Mouse (Mus musculus) midbrain, embryonic 11.5 days (tissue): ENCODE data around the gene Ttc23l. TPM values are rescaled to one million over a fixed set of nuclear protein-coding genes. Genes with fewer than 3 reads are reported as not detected.
A peak's percentile ranks its signal among the peaks of the same experiment; 100 is the strongest.

Experiments used
- ATAC-seq: fragments of 200-750 bp; cut with Nextera tagmentation; 2 replicates; pipeline ENCODE4 v1.8.0; 2017; ENCODE audit warnings: moderate TSS enrichment, moderate library complexity; ENCODE audit not compliant: low FRiP score
- DNase-seq: peaks from one replicate; pipeline ENCODE4 v3.0.0; 2015; ENCODE audit warnings: low spot score; ENCODE audit errors: missing footprints
- H3K27ac ChIP-seq: fragments of 300-500 bp; sonication (generic); 2 replicates; pipeline ENCODE4 v1.5.1; 2014; ENCODE audit warnings: low read depth, low read length
- H3K27me3 ChIP-seq: fragments of 300-500 bp; sonication (generic); 2 replicates; pipeline ENCODE4 v1.6.1; 2014; ENCODE audit warnings: mild to moderate bottlenecking, low read length, moderate library complexity, mixed read lengths; ENCODE audit not compliant: control insufficient read depth, insufficient read depth
- H3K36me3 ChIP-seq: fragments of 300-500 bp; sonication (generic); 2 replicates; pipeline ENCODE4 v1.6.1; 2014; ENCODE audit warnings: mild to moderate bottlenecking, low read length, moderate library complexity, mixed read lengths; ENCODE audit not compliant: control insufficient read depth, insufficient read depth
- H3K4me1 ChIP-seq: fragments of 300-500 bp; sonication (generic); 2 replicates; pipeline ENCODE4 v1.6.1; 2014; ENCODE audit warnings: low read length; ENCODE audit not compliant: control insufficient read depth, insufficient read depth
- H3K4me2 ChIP-seq: fragments of 300-500 bp; sonication (generic); 2 replicates; pipeline ENCODE4 v1.6.1; 2014; ENCODE audit warnings: mild to moderate bottlenecking, moderate library complexity
- H3K4me3 ChIP-seq: fragments of 300-500 bp; sonication (generic); 2 replicates; pipeline ENCODE4 v1.5.1; 2014; ENCODE audit warnings: low read depth, low read length
- H3K9ac ChIP-seq: fragments of 300-500 bp; sonication (generic); 2 replicates; pipeline ENCODE4 v1.6.1; 2014; ENCODE audit warnings: low read length
- H3K9me3 ChIP-seq: fragments of 300-500 bp; sonication (generic); 2 replicates; pipeline ENCODE4 v1.6.1; 2016; ENCODE audit warnings: low read length; ENCODE audit not compliant: control insufficient read depth
- WGBS: fragments of 180-500 bp; shearing (Covaris S2); extraction: QIAGEN DNeasy Blood & Tissue Kit; methylation state at CpG from one replicate; pipeline ENCODE4 v1.1.7; 2014; 5-methylcytosine and 5-hydroxymethylcytosine counted together
- polyA plus RNA-seq: library from polyadenylated mRNA; unstranded; fragments of >200 nt; fragmentation: Nextera tagmentation; extraction: Ambion mirVana; gene quantifications from 2 replicates; pipeline ENCODE4 v1.2.1, GENCODE M21; 2014

Gene Ttc23l
- not detected in 2 replicates for polyA plus RNA-seq

GRCm38 (mm10) chr15:10558465-10558864 is at the start of gene Ttc23l:
Gene Ttc23l (minus strand): TSS chr15:10558668.
- no peak within 1 kb of the TSS for H3K4me2 ChIP-seq
- H3K9ac ChIP-seq, result no peak within 1 kb of the TSS
- no peak for ATAC-seq
- no peaks in the 10 kb centered on the region for H3K36me3 ChIP-seq
- no peak for DNase-seq
- 80% methylated on average over 13 of the region's 13 CpGs for WGBS
- no peaks in the 10 kb centered on the region for H3K9me3 ChIP-seq
- H3K4me1 ChIP-seq, result no peaks in the 10 kb centered on the region
- H3K27ac ChIP-seq, result no peak within 1 kb of the TSS
- no peaks in the 10 kb centered on the region for H3K27me3 ChIP-seq
- no peak within 1 kb of the TSS for H3K4me3 ChIP-seq

DNA sequence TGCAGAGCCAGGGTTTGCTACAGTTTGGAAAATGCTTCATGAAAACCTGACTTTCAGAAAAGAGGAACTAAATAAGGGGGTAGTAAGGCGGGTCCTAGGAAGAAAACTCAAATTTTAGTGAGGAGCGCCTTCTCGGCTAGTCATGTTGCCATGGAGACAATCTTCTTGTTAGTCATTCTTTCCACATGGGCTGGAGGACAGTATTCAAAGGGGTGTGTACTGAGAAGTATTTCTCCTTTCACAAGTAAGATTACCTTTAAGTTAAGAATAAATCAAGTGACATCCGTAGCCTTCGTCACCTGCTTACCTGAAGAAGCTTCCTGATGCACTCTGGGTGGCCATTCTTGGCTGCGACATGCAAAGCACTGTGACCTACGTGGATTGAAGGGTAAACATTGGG is 40.9 kb upstream of the Ttc23l start:
- Histone ChIP-seq H3K27ac (no peak overlapping the region), H3K4me2 (no peak overlapping the region), H3K9ac (no peak overlapping the region), H3K9me3 (no peaks in the 10 kb centered on the region), H3K36me3 (peaks cover 6% of the 10 kb centered on the region), H3K4me1 (no peaks in the 10 kb centered on the region), H3K4me3 (no peak overlapping the region), H3K27me3 (no peaks in the 10 kb centered on the region)
- WGBS, result 75% methylated on average over 7 of the region's 7 CpGs
- ATAC-seq (no peak), DNase-seq (no peak)

- H3K4me1 ChIP-seq, result no peaks in the 10 kb centered on the region
- H3K4me3 ChIP-seq, result no peak overlapping the region
- no peak for ATAC-seq
- H3K27ac ChIP-seq, result no peak overlapping the region
- no peak overlapping the region for H3K9ac ChIP-seq
- H3K4me2 ChIP-seq, result no peak overlapping the region
- DNase-seq, result no peak
- WGBS, result 71% methylated on average over 16 of the region's 16 CpGs
- H3K9me3 ChIP-seq, result no peaks in the 10 kb centered on the region
- H3K36me3 ChIP-seq, result peaks cover under 1% of the 10 kb centered on the region
- H3K27me3 ChIP-seq, result no peaks in the 10 kb centered on the region
Observed at GRCm38 (mm10) chr15:10598259-10599225, 40.1 kb upstream of the Ttc23l start.

GRCm38 (mm10) chr15:10596871-10597270 is 38.4 kb upstream of the Ttc23l start:
- H3K27me3 ChIP-seq, result no peaks in the 10 kb centered on the region
- 92% methylated on average over 9 of the region's 9 CpGs for WGBS
- no peak for DNase-seq
- H3K4me2 ChIP-seq, result no peak overlapping the region
- H3K36me3 ChIP-seq, result no peaks in the 10 kb centered on the region
- no peak overlapping the region for H3K27ac ChIP-seq
- H3K4me3 ChIP-seq, result no peak overlapping the region
- H3K9me3 ChIP-seq, result no peaks in the 10 kb centered on the region
- no peak for ATAC-seq
- H3K9ac ChIP-seq, result no peak overlapping the region
- no peaks in the 10 kb centered on the region for H3K4me1 ChIP-seq

- Histone ChIP-seq H3K36me3 (no peaks in the 10 kb centered on the region), H3K9me3 (no peaks in the 10 kb centered on the region), H3K27me3 (no peaks in the 10 kb centered on the region), H3K9ac (no peak overlapping the region), H3K4me2 (no peak overlapping the region), H3K4me3 (no peak overlapping the region), H3K4me1 (no peaks in the 10 kb centered on the region), H3K27ac (no peak overlapping the region)
- ATAC-seq (no peak), DNase-seq (no peak)
- WGBS, result 88% methylated on average over 6 of the region's 6 CpGs
Observed at GRCm38 (mm10) chr15:10595408-10595807, 36.9 kb upstream of the Ttc23l start.

DNA sequence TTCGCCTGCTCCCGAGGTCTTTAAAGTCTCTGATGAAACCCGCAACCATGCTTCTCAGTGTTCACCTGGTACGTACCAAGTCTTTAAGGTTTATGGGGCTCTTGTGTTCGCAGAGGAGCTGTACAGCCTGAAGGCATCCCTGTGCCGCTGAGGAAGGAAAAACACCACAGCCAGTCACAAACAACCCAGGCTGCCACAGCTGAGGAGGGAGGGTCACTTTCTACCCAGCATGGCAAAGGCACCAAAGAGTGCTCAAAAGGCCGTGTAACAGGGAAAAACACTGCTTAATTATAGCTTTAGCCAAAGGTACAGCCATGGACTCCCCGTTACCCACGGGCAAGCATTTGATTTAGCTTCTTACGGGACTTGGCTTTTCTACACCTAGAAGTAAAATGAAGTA is 36.4 kb upstream of the Ttc23l start:
- ATAC-seq (no peak), DNase-seq (no peak)
- no peaks in the 10 kb centered on the region for H3K9me3 ChIP-seq
- H3K27ac ChIP-seq, result no peak overlapping the region
- H3K9ac ChIP-seq, result no peak overlapping the region
- no peak overlapping the region for H3K4me2 ChIP-seq
- H3K4me1 ChIP-seq, result no peaks in the 10 kb centered on the region
- H3K4me3 ChIP-seq, result no peak overlapping the region
- 89% methylated on average over 10 of the region's 10 CpGs for WGBS
- no peaks in the 10 kb centered on the region for H3K36me3 ChIP-seq
- no peaks in the 10 kb centered on the region for H3K27me3 ChIP-seq

- H3K4me1 ChIP-seq, result no peaks in the 10 kb centered on the region
- H3K9me3 ChIP-seq, result no peaks in the 10 kb centered on the region
- WGBS, result 94% methylated on average over 6 of the region's 6 CpGs
- no peak overlapping the region for H3K9ac ChIP-seq
- H3K36me3 ChIP-seq, result no peaks in the 10 kb centered on the region
- H3K27ac ChIP-seq, result no peak overlapping the region
- no peak overlapping the region for H3K4me3 ChIP-seq
- DNase-seq, result no peak
- ATAC-seq, result no peak
- no peak overlapping the region for H3K4me2 ChIP-seq
- no peaks in the 10 kb centered on the region for H3K27me3 ChIP-seq
Observed at GRCm38 (mm10) chr15:10593094-10593493, 34.6 kb upstream of the Ttc23l start.

DNA sequence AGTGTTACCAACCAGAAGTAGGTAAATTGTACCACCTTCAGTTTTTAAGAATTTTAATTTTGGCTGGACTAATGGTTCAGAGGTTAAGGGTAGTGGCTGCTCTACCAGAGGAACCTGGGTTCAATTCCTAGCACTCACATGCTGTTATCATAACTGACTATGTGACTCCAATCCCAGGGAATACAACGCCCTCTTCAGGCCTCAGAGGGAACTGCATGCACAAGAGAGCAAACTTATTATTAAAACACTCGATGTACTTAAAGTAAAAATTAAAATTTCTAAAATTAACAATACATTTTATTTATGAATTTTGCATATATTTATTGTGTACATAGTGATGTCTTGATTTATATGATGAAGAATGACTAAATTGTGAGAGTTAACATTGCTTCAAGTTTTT is 28.1 kb upstream of the Ttc23l start:
- Histone ChIP-seq H3K27me3 (no peaks in the 10 kb centered on the region), H3K9me3 (no peaks in the 10 kb centered on the region), H3K9ac (no peak overlapping the region), H3K4me3 (no peak overlapping the region), H3K4me1 (no peaks in the 10 kb centered on the region), H3K4me2 (no peak overlapping the region), H3K27ac (no peak overlapping the region), H3K36me3 (peaks cover 2% of the 10 kb centered on the region; the same call in 1 of the 2 replicates)
- DNase-seq (no peak), ATAC-seq (no peak)
- WGBS, result 79% methylated on average over 2 of the region's 2 CpGs

- peaks cover 2% of the 10 kb centered on the region; the same call in 1 of the 2 replicates for H3K36me3 ChIP-seq
- H3K9me3 ChIP-seq, result no peaks in the 10 kb centered on the region
- ATAC-seq, result peak; percentile 22; the same call in 1 of the 2 replicates
- no peak overlapping the region for H3K4me2 ChIP-seq
- DNase-seq, result no peak
- no peaks in the 10 kb centered on the region for H3K4me1 ChIP-seq
- WGBS, result 83% methylated on average over 10 of the region's 10 CpGs
- H3K9ac ChIP-seq, result no peak overlapping the region
- H3K4me3 ChIP-seq, result no peak overlapping the region
- H3K27ac ChIP-seq, result no peak overlapping the region
- no peaks in the 10 kb centered on the region for H3K27me3 ChIP-seq
Observed at GRCm38 (mm10) chr15:10584359-10585187, 26.1 kb upstream of the Ttc23l start.
